Mouse (Mus musculus): ENCODE measurements around the gene Lxn. TPM values are rescaled to one million over a fixed set of nuclear protein-coding genes. Genes with fewer than 3 reads are reported as not detected.

Lxn gene
- polyA plus RNA-seq (2016; fragmentation: Nextera tagmentation; extraction: Ambion mirVana), result 125 and 139 TPM in 2 replicates

DNA sequence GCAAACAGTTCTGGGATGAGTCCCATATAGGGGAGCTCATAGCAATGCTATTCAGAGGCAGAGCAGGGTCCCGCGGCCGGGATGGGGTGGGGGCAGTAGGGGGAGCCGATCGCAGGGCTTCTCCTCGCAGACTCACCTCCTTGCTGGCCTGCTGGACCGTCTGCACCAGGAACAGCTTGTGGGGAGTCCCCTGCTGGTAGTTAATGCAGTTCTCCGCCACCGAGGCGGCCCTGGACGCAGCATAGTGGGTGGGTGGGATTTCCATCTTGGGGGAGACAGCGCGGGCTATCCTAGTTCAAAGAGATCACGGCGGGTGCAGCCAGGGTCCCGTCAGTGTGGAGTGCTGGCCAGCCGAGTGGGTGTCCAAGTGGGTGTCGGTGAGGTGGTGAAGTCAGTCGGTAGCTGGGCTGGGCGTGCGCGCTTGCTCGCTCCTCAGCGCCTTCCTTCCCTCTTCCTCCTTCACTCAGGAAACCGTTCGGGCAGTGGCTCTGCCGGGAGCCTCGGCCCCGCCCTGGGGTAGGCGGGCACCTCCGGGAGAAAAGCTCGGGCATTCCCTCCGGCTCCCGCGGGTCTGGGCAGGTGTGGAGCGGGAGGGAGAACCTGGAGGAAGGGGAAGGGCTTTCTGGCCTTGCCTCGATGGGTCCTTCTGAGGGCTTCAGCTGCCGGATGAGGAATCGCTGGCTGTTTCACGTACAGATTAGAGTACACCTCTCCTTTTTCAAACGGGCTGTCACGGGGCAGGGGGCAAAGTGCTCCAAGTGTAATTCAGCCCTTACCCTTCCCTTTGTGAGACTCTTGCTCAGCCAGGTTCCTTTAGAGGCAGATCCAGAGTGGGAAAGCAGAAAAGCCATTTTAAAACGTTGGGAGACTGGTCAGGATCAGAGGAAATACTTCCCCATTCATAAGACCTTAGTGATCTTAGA, at the start of gene Lxn:
TSS of gene Lxn (minus strand) at position 477 of the 923 bp plus-strand sequence.
- H3K4me3 ChIP-seq, result peak within 1 kb of the TSS; percentile 54
- H3K36me3 ChIP-seq, result peaks cover 21% of the 10 kb centered on the region
- peak within 1 kb of the TSS; percentile 75 for H3K9ac ChIP-seq
- H3K9me3 ChIP-seq (replicated peaks), result no peaks in the 10 kb centered on the region
- H3K4me2 ChIP-seq (replicated peaks), result peak within 1 kb of the TSS; percentile 82
- peak within 1 kb of the TSS; percentile 78 for H3K27ac ChIP-seq
- peaks cover 15% of the 10 kb centered on the region for H3K4me1 ChIP-seq
- 1% methylated on average over 43 of the region's 43 CpGs for WGBS
- no peaks in the 10 kb centered on the region for H3K27me3 ChIP-seq
- peak; percentile 87 for ATAC-seq (ENCODE audit: low FRiP score)

DNA sequence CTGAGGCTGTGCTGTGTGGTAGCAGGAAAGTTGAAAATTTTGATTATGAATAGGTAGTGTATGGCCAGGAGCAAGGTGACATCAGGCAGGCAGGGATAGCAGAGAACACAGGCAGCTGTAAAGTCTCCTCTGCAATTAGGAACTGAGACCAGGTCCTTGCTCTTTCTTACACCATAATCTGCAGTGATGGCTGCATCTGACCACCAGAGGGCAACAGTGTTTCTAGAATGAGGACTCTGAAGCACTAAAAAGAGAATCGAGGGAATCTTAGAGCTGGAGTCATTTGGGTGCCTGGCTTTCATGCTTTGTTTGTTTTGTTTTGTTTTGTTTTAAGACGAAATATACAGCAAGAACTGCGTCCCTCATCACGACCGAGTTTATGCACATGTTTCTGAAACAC, 49.1 kb upstream of the Lxn start:
- ATAC-seq (ENCODE audit: low FRiP score), result peak; percentile 66
- Histone ChIP-seq H3K9me3 (replicated peaks) (no peaks in the 10 kb centered on the region), H3K4me3 (no peak overlapping the region), H3K27me3 (peaks cover 43% of the 10 kb centered on the region), H3K36me3 (no peaks in the 10 kb centered on the region), H3K9ac (no peak overlapping the region), H3K4me2 (replicated peaks) (no peak overlapping the region), H3K4me1 (peaks cover 10% of the 10 kb centered on the region), H3K27ac (no peak overlapping the region)
- WGBS, result 1% methylated on average over 5 of the region's 5 CpGs

DNA sequence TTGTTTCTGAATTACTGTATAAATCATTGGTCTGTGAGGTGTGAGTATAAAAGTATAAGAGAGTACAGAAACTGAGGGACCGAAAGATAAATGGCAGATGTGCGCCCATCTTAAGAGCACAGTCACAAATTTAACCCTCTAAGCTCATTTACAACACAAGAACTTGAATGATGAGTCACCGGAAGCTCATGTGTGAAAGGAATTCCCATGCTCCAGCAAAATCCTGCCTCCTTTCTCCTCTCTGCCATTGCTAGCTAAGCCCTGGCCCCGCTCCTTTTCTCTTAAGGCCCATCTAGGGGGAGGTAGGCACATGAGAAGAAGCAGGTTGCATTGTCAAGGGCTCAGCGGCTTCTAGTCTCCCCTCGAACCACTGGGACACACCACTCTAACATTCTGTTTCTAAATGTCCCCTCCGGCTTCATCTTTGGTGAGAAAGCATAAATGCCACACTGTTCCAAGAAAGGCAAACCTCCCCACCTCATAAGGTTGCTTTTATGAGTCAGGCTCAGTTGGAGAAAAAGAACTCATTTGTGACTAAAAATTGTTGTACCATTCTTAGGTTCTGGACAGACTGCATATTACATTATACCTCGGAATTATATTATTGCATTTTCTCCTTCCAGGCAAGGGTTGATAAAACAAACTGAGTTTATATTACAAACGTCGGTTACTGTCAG, 44.6 kb upstream of the Lxn start:
- no peaks in the 10 kb centered on the region for H3K36me3 ChIP-seq
- WGBS, result 88% methylated on average over 10 of the region's 10 CpGs
- no peak overlapping the region for H3K9ac ChIP-seq
- H3K4me3 ChIP-seq, result no peak overlapping the region
- no peak overlapping the region for H3K27ac ChIP-seq
- H3K4me1 ChIP-seq, result no peaks in the 10 kb centered on the region
- H3K27me3 ChIP-seq, result peaks cover 3% of the 10 kb centered on the region; the same call in 1 of the 2 replicates
- no peak for ATAC-seq (ENCODE audit: low FRiP score)
- H3K4me2 ChIP-seq (replicated peaks), result no peak overlapping the region
- H3K9me3 ChIP-seq (replicated peaks), result no peaks in the 10 kb centered on the region

GRCm38 (mm10) chr3:67505286-67505685, 41.6 kb upstream of the Lxn start:
- Histone ChIP-seq H3K27me3 (no peaks in the 10 kb centered on the region), H3K36me3 (no peaks in the 10 kb centered on the region), H3K9ac (no peak overlapping the region), H3K27ac (no peak overlapping the region), H3K9me3 (replicated peaks) (no peaks in the 10 kb centered on the region), H3K4me1 (no peaks in the 10 kb centered on the region), H3K4me3 (no peak overlapping the region), H3K4me2 (replicated peaks) (no peak overlapping the region)
- WGBS, result 83% methylated on average over 2 of the region's 2 CpGs
- ATAC-seq (ENCODE audit: low FRiP score), result no peak

DNA sequence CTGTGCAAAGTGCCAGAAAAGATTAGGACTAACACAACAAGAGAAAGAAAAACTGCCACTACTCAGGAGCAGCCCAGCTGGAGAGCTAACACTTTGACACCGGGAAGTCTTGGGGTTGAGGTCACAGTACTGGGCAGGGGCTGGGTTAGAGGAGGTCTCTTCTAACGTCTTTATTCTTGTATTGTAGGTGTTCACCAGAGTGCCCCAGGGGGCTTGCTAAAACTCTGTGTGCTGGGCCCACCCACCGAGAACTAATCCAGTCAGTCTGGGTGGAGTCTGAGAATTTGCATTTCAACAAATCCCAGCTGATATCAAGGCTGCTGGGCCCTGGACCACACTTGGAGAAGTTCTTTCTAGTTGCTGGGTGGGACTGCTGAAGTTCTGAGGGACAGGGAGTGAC, 40.2 kb upstream of the Lxn start:
- ATAC-seq (ENCODE audit: low FRiP score), result no peak
- Histone ChIP-seq H3K27me3 (no peaks in the 10 kb centered on the region), H3K36me3 (no peaks in the 10 kb centered on the region), H3K9me3 (replicated peaks) (no peaks in the 10 kb centered on the region), H3K27ac (no peak overlapping the region), H3K4me1 (no peaks in the 10 kb centered on the region), H3K4me3 (no peak overlapping the region), H3K4me2 (replicated peaks) (no peak overlapping the region), H3K9ac (no peak overlapping the region)
- WGBS, result 3% methylated on average over 3 of the region's 3 CpGs

- Histone ChIP-seq H3K4me3 (no peak overlapping the region), H3K9me3 (replicated peaks) (no peaks in the 10 kb centered on the region), H3K4me1 (no peaks in the 10 kb centered on the region), H3K27me3 (no peaks in the 10 kb centered on the region), H3K36me3 (no peaks in the 10 kb centered on the region), H3K4me2 (replicated peaks) (no peak overlapping the region), H3K9ac (no peak overlapping the region), H3K27ac (no peak overlapping the region)
- no peak for ATAC-seq (ENCODE audit: low FRiP score)
- WGBS, result 94% methylated on average over 4 of the region's 4 CpGs
Measured at GRCm38 (mm10) chr3:67499406-67499791, 35.7 kb upstream of the Lxn start.

DNA sequence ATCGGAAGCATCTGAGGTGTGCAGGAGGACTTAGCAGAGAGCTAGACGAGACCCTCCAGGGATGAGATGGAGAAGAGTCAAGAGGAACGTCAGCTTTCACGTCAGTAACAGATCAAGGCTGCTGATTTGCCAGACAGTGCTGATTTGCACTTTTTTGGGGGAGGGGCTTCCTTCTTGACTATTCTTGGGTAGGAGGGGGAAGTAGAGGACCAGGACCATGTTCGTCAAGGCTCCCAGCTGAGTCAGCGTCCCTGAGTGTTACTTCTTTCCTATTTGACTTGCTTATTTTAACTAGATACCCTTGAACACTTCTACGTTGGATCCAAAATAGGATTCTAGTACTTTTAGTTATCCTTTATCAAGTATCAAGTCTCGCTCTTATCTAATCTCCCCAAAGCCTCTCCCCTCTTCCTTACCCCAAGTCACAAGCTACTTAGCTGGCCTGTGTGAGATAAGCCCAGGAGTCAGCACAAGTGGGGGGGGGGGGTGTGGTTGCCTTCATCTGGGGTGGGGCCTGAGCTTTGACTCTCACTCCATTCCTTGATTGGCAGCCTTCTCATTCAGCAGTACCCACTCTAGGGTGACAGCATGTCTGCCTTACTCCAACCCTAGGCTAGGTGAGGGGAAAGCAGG, 35.2 kb upstream of the Lxn start:
- Histone ChIP-seq H3K27ac (no peak overlapping the region), H3K4me2 (replicated peaks) (no peak overlapping the region), H3K4me3 (no peak overlapping the region), H3K36me3 (no peaks in the 10 kb centered on the region), H3K9ac (no peak overlapping the region), H3K4me1 (no peaks in the 10 kb centered on the region), H3K27me3 (no peaks in the 10 kb centered on the region), H3K9me3 (replicated peaks) (no peaks in the 10 kb centered on the region)
- no peak for ATAC-seq (ENCODE audit: low FRiP score)
- WGBS, result 93% methylated on average over 8 of the region's 8 CpGs

DNA sequence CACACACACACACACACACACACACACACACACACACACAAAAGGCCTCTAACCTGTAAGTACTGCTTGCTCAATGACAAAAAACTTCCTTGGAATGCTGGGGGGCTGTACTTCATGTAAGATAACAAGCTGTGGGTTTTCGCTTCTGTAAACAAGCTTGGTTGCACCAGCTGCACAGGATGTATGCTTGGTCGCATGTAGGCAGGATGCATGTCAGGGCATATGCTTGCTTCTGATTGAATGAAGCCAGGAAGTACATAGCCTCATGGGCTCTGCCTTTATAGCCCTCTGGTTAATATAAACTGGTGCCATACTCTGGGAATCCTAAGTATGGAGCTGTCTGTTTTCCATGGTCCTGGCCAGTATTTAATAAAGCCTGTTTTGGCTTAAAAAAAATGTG, 34.3 kb upstream of the Lxn start:
- H3K9ac ChIP-seq, result no peak overlapping the region
- 81% methylated on average over 2 of the region's 2 CpGs for WGBS
- H3K4me3 ChIP-seq, result no peak overlapping the region
- no peak for ATAC-seq (ENCODE audit: low FRiP score)
- H3K36me3 ChIP-seq, result no peaks in the 10 kb centered on the region
- H3K9me3 ChIP-seq (replicated peaks), result no peaks in the 10 kb centered on the region
- no peaks in the 10 kb centered on the region for H3K4me1 ChIP-seq
- H3K4me2 ChIP-seq (replicated peaks), result no peak overlapping the region
- no peaks in the 10 kb centered on the region for H3K27me3 ChIP-seq
- H3K27ac ChIP-seq, result no peak overlapping the region

DNA sequence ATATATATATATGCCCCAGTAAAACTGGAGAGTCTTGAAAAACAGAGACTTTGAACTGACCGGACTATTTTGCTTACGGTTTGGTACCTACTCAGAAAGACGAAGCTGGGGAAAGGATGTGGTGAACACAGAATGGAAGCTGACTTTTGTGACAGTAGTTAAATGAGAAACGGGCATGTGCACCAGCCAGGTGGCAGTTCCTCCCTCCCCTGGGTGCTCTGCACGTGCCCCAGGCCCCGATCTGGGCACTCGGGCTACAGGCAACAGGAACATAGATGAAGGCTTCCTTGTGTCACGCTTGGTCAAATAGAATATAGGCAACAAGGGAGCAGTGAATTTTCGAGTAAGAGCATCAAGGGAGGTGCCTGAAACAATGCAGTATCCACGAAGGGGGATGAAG, 32.6 kb upstream of the Lxn start:
- Histone ChIP-seq H3K36me3 (no peaks in the 10 kb centered on the region), H3K4me1 (no peaks in the 10 kb centered on the region), H3K4me3 (no peak overlapping the region), H3K9me3 (replicated peaks) (no peaks in the 10 kb centered on the region), H3K27me3 (no peaks in the 10 kb centered on the region), H3K9ac (no peak overlapping the region), H3K27ac (no peak overlapping the region), H3K4me2 (replicated peaks) (no peak overlapping the region)
- ATAC-seq (ENCODE audit: low FRiP score), result no peak
- 82% methylated on average over 10 of the region's 10 CpGs for WGBS

DNA sequence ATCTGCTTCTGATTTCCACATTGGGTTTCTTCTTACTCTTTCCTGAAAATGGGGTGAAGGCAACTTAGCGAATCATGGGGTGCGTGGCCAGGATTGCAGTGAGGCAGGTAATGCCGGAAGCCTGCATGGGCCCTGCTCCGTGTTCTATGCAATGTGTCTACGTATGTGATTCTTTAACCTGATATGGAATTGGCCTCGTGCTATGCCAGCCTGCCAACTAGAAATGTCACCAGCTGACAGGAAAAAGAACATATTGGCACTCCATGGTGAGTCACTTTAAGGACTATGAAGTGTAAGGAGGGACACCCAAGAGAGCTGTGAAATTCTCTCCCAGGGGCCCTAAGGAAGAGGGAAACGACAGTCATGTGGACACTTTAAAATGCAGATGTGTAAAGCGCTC, 29.4 kb upstream of the Lxn start:
- 85% methylated on average over 8 of the region's 8 CpGs for WGBS
- Histone ChIP-seq H3K9ac (no peak overlapping the region), H3K4me3 (no peak overlapping the region), H3K4me2 (replicated peaks) (no peak overlapping the region), H3K36me3 (no peaks in the 10 kb centered on the region), H3K9me3 (replicated peaks) (no peaks in the 10 kb centered on the region), H3K27ac (no peak overlapping the region), H3K4me1 (no peaks in the 10 kb centered on the region), H3K27me3 (no peaks in the 10 kb centered on the region)
- ATAC-seq (ENCODE audit: low FRiP score), result no peak

DNA sequence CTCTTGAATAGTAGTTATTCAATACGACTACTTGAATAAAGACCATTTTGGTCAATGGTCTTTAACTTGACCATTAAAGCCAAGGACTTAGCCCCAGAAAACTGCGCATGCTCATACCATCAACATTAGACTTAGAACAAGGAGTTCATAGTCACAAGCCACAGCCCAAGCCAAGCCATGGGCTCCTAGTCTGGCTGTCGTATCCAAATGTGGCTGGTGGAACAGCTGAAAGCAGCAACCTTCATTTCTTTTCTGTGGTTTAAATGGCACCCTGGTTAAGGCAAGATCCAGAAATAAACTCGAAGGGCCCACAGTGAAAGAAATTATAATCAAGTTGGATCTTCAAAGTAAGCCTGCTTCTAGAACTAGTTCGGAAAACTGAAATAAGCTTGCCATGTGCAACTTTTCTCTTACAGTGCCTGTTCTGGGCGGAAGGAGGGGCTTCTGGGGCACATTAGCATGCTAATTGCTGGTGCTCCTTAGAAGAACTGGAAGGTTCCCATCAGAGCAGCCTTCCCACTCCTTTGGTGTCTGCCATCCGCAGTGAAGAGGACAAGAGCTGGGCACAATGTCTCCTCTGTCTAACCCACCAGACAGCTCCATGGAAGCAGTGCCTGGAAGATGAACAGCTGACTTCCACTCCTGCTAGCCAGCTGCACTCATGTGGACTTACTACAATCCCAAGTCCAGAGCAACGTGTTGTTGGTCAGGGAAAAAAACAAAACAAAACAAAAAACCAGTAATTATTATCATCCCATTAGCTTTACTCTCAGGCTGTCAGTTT, 28.6 kb upstream of the Lxn start:
- H3K27me3 ChIP-seq, result no peaks in the 10 kb centered on the region
- WGBS, result 80% methylated on average over 8 of the region's 8 CpGs
- ATAC-seq (ENCODE audit: low FRiP score), result no peak
- no peak overlapping the region for H3K27ac ChIP-seq
- H3K4me1 ChIP-seq, result no peaks in the 10 kb centered on the region
- no peak overlapping the region for H3K4me3 ChIP-seq
- no peaks in the 10 kb centered on the region for H3K9me3 ChIP-seq (replicated peaks)
- H3K36me3 ChIP-seq, result no peaks in the 10 kb centered on the region
- no peak overlapping the region for H3K4me2 ChIP-seq (replicated peaks)
- no peak overlapping the region for H3K9ac ChIP-seq

GRCm38 (mm10) chr3:67490156-67490555, 26.4 kb upstream of the Lxn start:
- Histone ChIP-seq H3K4me3 (no peak overlapping the region), H3K9me3 (replicated peaks) (no peaks in the 10 kb centered on the region), H3K9ac (no peak overlapping the region), H3K27ac (no peak overlapping the region), H3K36me3 (no peaks in the 10 kb centered on the region), H3K4me1 (no peaks in the 10 kb centered on the region), H3K4me2 (replicated peaks) (no peak overlapping the region), H3K27me3 (no peaks in the 10 kb centered on the region)
- no peak for ATAC-seq (ENCODE audit: low FRiP score)
- 54% methylated on average over 4 of the region's 4 CpGs for WGBS

All from hindbrain, embryonic 12.5 days (tissue).